Mouse (Mus musculus) heart, adult 9 months (tissue): Measurements from ENCODE around the gene Olfr294.

ENCODE experiments used
- DNase-seq, 2 experiments: peaks; one replicate each; pipeline ENCODE4 v3.0.0; 2022; ENCODE audit warnings: low spot score in 2 of 2

The Olfr294 gene

DNA sequence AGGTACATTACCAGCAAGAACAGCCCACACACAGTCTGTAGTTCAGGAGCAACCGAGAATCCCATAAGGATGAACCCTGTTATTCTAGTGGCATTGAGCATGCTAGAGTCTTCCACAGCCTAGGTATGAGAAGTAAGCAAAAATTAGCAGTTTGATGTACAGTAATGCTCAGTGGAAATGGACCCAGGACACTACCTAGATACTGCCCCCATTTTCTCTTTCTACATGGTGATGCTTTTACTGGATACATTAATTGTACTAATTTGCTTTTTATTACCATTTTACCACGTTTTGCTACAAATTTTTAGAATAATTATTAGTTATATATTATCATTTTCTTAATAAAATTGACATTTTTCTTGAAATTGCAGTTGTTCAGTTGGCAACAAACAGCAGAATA, at the start of gene Olfr294:
TSS of gene Olfr294 (minus strand) at position 101 of the 400 bp plus-strand sequence.
- DNase-seq, result no peak

DNA sequence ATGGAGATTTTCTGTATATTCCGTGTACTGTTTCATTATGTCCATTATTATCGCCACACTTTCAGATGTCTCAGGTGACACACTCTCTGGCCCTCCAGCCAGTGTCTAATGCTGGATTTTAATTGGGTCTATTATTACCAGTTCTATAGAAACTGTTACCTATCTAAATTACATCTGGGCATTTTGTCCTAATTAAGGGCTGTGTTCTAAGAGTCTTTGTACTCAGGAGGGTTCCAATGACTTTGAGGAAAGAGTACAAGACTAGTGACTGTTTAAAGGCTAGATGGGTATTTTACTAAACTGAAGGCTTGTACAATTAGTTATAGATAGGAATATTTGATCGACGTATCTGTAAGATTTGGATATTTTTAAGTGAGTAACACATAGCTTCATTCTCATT, 32.3 kb upstream of the Olfr294 start, which contains the start of gene Olfr293:
TSS of gene Olfr293 (plus strand) at position 301 of the 400 bp plus-strand sequence.
- no peak for DNase-seq

DNA sequence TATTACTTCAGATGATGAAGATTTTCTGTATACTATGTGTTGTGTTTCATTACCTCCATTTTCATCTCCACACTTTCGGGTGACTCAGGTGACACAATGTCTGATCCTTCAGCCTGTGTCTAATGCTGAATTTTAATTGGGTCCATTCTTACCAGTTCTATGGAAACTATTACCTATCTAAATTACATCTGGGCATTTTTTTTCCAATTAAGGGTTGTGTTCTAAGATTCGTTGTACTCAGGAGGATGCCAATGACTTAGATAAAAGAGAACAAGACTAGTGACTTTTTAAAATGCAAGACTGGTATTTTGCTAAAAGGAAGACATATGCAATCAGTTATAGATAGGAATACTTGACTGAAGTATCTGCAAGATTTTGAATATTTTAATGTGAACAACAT, 32.9 kb downstream of the Olfr294 start, which contains the start of gene Olfr295:
TSS of gene Olfr295 (plus strand) at position 301 of the 400 bp plus-strand sequence.
- no peak for DNase-seq
